Mouse (Mus musculus): ENCODE results near the gene Syt12. TPM values are rescaled to one million over a fixed set of nuclear protein-coding genes. Genes with fewer than 3 reads are reported as not detected.

The Syt12 gene
- total and polyA plus RNA-seq, 2 experiments from 2014 or later, result 9.0 to 54.5 TPM

GRCm38 (mm10) chr19:4441090-4441591, 36.1 kb downstream of the Syt12 start:
- H3K27ac ChIP-seq, result 0 out of 2 replicates have a peak overlapping the region, but pooled peaks have one; percentile 8
- peaks cover 9% of the 10 kb centered on the region; the same call in 1 of the 2 replicates for H3K27me3 ChIP-seq (ENCODE audit: insufficient read depth, low read length)
- TF ChIP-seq CTCF (IDR thresholded peaks at IDR 0.05; ENCODE audit: low read depth), result peak; percentile 76
- DNase-seq (ENCODE audit: low spot score) (peak; percentile 60), ATAC-seq (peak; percentile 18; the same call in 1 of the 2 replicates)
- WGBS, result 21% methylated on average over 6 of the region's 6 CpGs
- no peak overlapping the region for H3K4me2 ChIP-seq (ENCODE audit: low read depth, low read length)
- H3K36me3 ChIP-seq (ENCODE audit: insufficient read depth, low read length), result no peaks in the 10 kb centered on the region
- H3K9me3 ChIP-seq (ENCODE audit: low read length), result no peaks in the 10 kb centered on the region
- peaks cover 10% of the 10 kb centered on the region; the same call in 1 of the 2 replicates for H3K4me1 ChIP-seq (ENCODE audit: insufficient read depth, low read length)
- H3K4me3 ChIP-seq (ENCODE audit: low read length), result no peak overlapping the region
- H3K9ac ChIP-seq (replicated peaks; ENCODE audit: low read length), result no peak overlapping the region

- no peak for ATAC-seq
- DNase-seq (ENCODE audit: low spot score), result no peak
- WGBS, result 12% methylated on average over 8 of the region's 8 CpGs
- Histone ChIP-seq H3K9ac (replicated peaks; ENCODE audit: low read length) (no peak overlapping the region), H3K4me1 (ENCODE audit: insufficient read depth, low read length) (peaks cover 10% of the 10 kb centered on the region; the same call in 1 of the 2 replicates), H3K27ac (no peak overlapping the region), H3K9me3 (ENCODE audit: low read length) (no peaks in the 10 kb centered on the region), H3K36me3 (ENCODE audit: insufficient read depth, low read length) (no peaks in the 10 kb centered on the region), H3K4me3 (ENCODE audit: low read length) (no peak overlapping the region), H3K27me3 (ENCODE audit: insufficient read depth, low read length) (peaks cover 9% of the 10 kb centered on the region; the same call in 1 of the 2 replicates), H3K4me2 (ENCODE audit: low read depth, low read length) (peak overlapping the region; percentile 93; the same call in 1 of the 2 replicates)
- no peak for TF ChIP-seq CTCF (IDR thresholded peaks at IDR 0.05; ENCODE audit: low read depth)
Measured at GRCm38 (mm10) chr19:4440222-4440621, 37.0 kb downstream of the Syt12 start.

- Histone ChIP-seq H3K4me2 (ENCODE audit: low read depth, low read length) (peak within 1 kb of the TSS; percentile 93), H3K9me3 (ENCODE audit: low read length) (no peaks in the 10 kb centered on the region), H3K27me3 (ENCODE audit: insufficient read depth, low read length) (peaks cover 9% of the 10 kb centered on the region; the same call in 1 of the 2 replicates), H3K27ac (no peak within 1 kb of the TSS), H3K36me3 (ENCODE audit: insufficient read depth, low read length) (no peaks in the 10 kb centered on the region), H3K9ac (replicated peaks; ENCODE audit: low read length) (peak within 1 kb of the TSS; percentile 46), H3K4me3 (ENCODE audit: low read length) (peak within 1 kb of the TSS; percentile 47), H3K4me1 (ENCODE audit: insufficient read depth, low read length) (peaks cover 10% of the 10 kb centered on the region; the same call in 1 of the 2 replicates)
- ATAC-seq (no peak), DNase-seq (ENCODE audit: low spot score) (no peak)
- under 1% methylated on average over 46 of the region's 51 CpGs for WGBS
- TF ChIP-seq CTCF (IDR thresholded peaks at IDR 0.05; ENCODE audit: low read depth), result no peak
Measured at GRCm38 (mm10) chr19:4439161-4439801, 38.0 kb downstream of the Syt12 start, which contains the start of gene Rhod. Gene Rhod, minus strand, starts transcription at chr19:4439432.

- Histone ChIP-seq H3K27me3 (ENCODE audit: insufficient read depth, low read length) (peaks cover 9% of the 10 kb centered on the region; the same call in 1 of the 2 replicates), H3K9ac (replicated peaks; ENCODE audit: low read length) (peak overlapping the region; percentile 46), H3K4me3 (ENCODE audit: low read length) (peak overlapping the region; percentile 47), H3K4me2 (ENCODE audit: low read depth, low read length) (peak overlapping the region; percentile 93), H3K36me3 (ENCODE audit: insufficient read depth, low read length) (no peaks in the 10 kb centered on the region), H3K4me1 (ENCODE audit: insufficient read depth, low read length) (peaks cover 10% of the 10 kb centered on the region; the same call in 1 of the 2 replicates), H3K9me3 (ENCODE audit: low read length) (no peaks in the 10 kb centered on the region), H3K27ac (no peak overlapping the region)
- 15% methylated on average over 8 of the region's 8 CpGs for WGBS
- DNase-seq (ENCODE audit: low spot score) (no peak), ATAC-seq (no peak)
- no peak for TF ChIP-seq CTCF (IDR thresholded peaks at IDR 0.05; ENCODE audit: low read depth)
Measured at GRCm38 (mm10) chr19:4438791-4439160, 38.5 kb downstream of the Syt12 start.

- Histone ChIP-seq H3K36me3 (ENCODE audit: insufficient read depth, low read length) (no peaks in the 10 kb centered on the region), H3K9me3 (ENCODE audit: low read length) (no peaks in the 10 kb centered on the region), H3K4me3 (ENCODE audit: low read length) (no peak overlapping the region), H3K4me2 (ENCODE audit: low read depth, low read length) (no peak overlapping the region), H3K27ac (no peak overlapping the region), H3K9ac (replicated peaks; ENCODE audit: low read length) (no peak overlapping the region), H3K27me3 (ENCODE audit: insufficient read depth, low read length) (peaks cover 9% of the 10 kb centered on the region; the same call in 1 of the 2 replicates), H3K4me1 (ENCODE audit: insufficient read depth, low read length) (peaks cover 10% of the 10 kb centered on the region; the same call in 1 of the 2 replicates)
- ATAC-seq (no peak), DNase-seq (ENCODE audit: low spot score) (no peak)
- 75% methylated on average over 6 of the region's 6 CpGs for WGBS
- no peak for TF ChIP-seq CTCF (IDR thresholded peaks at IDR 0.05; ENCODE audit: low read depth)
Measured at GRCm38 (mm10) chr19:4437886-4438285, 39.4 kb downstream of the Syt12 start.

DNA sequence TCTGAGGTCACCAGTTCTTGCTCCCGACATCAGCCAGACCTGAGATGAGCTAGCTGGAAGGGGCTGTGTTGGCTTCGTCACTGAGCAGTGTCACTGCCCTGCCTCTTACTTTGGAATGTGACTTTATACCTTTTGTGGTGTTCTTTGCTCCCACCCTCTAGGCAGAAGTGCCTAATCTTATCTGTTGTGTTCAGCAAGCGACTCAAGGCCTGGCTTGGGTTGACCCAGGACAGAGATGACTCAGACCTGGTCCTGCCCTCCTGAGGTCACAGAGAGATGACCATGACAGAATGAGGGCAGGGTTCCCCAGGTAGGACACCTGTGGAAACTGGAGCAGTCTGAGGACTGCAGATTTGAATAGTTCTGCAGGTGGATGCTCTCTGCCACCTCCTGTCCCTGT, 41.0 kb downstream of the Syt12 start:
- H3K4me3 ChIP-seq (ENCODE audit: low read length), result no peak overlapping the region
- no peaks in the 10 kb centered on the region for H3K9me3 ChIP-seq (ENCODE audit: low read length)
- no peak for TF ChIP-seq CTCF (IDR thresholded peaks at IDR 0.05; ENCODE audit: low read depth)
- H3K4me2 ChIP-seq (ENCODE audit: low read depth, low read length), result no peak overlapping the region
- peaks cover 6% of the 10 kb centered on the region; the same call in 1 of the 2 replicates for H3K4me1 ChIP-seq (ENCODE audit: insufficient read depth, low read length)
- no peak for DNase-seq (ENCODE audit: low spot score)
- H3K9ac ChIP-seq (replicated peaks; ENCODE audit: low read length), result no peak overlapping the region
- WGBS, result 89% methylated on average over 3 of the region's 3 CpGs
- peaks cover 9% of the 10 kb centered on the region; the same call in 1 of the 2 replicates for H3K27me3 ChIP-seq (ENCODE audit: insufficient read depth, low read length)
- H3K36me3 ChIP-seq (ENCODE audit: insufficient read depth, low read length), result no peaks in the 10 kb centered on the region
- no peak overlapping the region for H3K27ac ChIP-seq
- no peak for ATAC-seq

All from hindbrain, postnatal 0 days (tissue).